Mouse (Mus musculus): ENCODE measurements at regions not wholly inside any gene's neighbourhood (a gene's known extent, or its start where the extent isn't known, plus 50 kb on each side); places are given as distances from the start of the nearest gene placed in this dataset.
"Not testable (repeated sequence)": the region's sequence is repeated elsewhere in the genome, so short reads cannot be mapped to it uniquely, and the experiment has no call there.

DNA sequence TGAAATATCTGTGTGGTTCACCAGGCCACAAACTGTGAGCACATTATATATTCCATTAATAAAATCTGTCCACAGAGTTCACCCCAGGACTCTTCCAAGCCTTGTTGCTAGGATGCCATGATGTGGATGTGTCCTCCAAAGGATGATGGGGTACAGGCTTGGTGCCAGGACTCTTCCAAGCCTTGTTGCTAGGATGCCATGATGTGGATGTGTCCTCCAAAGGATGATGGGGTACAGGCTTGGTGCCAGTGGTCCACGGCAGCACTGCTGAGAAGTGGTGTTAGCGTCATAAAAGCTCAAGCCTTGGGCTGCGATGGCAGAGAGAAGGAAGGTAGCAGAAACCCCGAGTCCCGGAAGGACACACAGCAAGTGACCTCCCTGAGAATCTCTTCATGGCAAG is 153.4 kb downstream of the Srek1 start:
- DNase-seq (ENCODE audit: low read depth, low spot score), result not testable (repeated sequence)

- peak; percentile 18 for DNase-seq (ENCODE audit: low read depth, low spot score)
Measured at GRCm38 (mm10) chr13:103613333-103613725, 161.1 kb downstream of the Srek1 start.

- DNase-seq (ENCODE audit: low read depth, low spot score), result peak; percentile 22
Measured at GRCm38 (mm10) chr13:103612720-103613332, 161.6 kb downstream of the Srek1 start.

DNA sequence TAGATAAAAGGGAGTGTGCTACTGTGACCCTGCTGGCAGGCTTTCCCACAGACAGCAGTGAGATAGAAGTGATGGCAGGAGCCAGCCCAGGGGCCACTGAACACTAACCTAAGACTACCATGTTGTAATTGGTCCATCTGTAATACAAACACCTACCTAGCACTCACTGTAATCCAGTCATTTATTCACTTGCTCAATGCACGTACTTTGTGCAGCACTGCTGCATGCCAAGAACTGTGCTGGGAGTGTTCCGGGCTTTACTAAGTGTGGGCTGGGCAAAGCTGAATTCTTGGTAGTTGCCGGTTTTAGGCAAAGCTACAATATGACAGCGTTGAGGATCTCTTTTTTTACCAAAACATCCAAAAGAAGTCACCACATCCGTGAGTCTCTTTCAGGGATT is 172.1 kb downstream of the Srek1 start:
- no peak for DNase-seq (ENCODE audit: low read depth, low spot score)

- no peak for DNase-seq (ENCODE audit: low read depth, low spot score)
Measured at GRCm38 (mm10) chr13:103592371-103592770, 182.0 kb downstream of the Srek1 start.

- DNase-seq (ENCODE audit: low read depth, low spot score), result no peak
Measured at GRCm38 (mm10) chr13:103591874-103592273, 182.5 kb downstream of the Srek1 start.

DNA sequence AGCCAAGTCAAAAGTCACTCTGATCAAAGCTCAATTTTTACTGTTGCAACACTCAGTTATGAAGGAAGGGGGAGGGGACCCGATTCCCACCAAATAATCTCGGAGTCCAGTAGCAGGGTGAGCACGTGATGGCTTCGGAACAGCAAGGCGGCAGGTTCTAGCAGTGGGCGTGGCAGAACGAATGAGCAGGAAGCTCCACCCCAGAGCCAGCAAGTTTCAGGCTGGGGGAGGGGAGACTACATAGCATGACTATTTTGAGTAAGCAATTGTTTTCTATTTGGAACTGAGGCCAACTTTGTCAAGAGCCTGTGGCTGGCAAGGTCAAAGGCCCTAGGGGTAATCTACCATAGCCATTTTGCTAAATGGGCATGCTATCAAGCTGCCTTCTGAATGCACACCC is 183.0 kb downstream of the Srek1 start:
- DNase-seq (ENCODE audit: low read depth, low spot score), result not testable (repeated sequence)

GRCm38 (mm10) chr13:103589646-103590045 is 184.8 kb downstream of the Srek1 start:
- DNase-seq (ENCODE audit: low read depth, low spot score), result no peak

DNA sequence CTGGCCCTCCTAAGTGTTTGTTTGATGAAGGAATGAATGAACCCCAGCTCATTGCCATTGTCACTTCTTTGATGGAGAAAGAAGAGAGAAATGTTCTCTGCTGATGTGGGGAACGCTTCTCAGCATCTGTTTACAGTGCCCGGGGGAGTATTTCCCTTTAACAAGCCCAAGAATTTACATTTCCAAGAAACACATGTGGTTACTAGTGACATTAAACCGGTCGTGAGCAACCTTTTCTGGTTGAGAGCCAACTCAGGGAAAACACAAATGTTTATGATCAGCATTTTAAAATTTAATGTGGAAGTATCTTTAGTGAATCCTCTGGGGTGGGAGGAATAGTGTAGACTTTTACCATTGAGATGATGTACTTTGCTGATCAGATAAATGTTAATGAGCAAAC is 197.6 kb downstream of the Srek1 start:
- no peak for DNase-seq (ENCODE audit: low read depth, low spot score)

- DNase-seq (ENCODE audit: low read depth, low spot score), result peak; percentile 2
Measured at GRCm38 (mm10) chr13:103564715-103565114, 209.7 kb downstream of the Srek1 start.

GRCm38 (mm10) chr13:103561795-103562705 is 212.4 kb downstream of the Srek1 start:
- DNase-seq (ENCODE audit: low read depth, low spot score), result no peak

GRCm38 (mm10) chr13:103558915-103559314 is 215.5 kb downstream of the Srek1 start:
- no peak for DNase-seq (ENCODE audit: low read depth, low spot score)

GRCm38 (mm10) chr13:103539577-103539976 is 205.3 kb upstream of the Mast4 start:
- no peak for DNase-seq (ENCODE audit: low read depth, low spot score)

DNA sequence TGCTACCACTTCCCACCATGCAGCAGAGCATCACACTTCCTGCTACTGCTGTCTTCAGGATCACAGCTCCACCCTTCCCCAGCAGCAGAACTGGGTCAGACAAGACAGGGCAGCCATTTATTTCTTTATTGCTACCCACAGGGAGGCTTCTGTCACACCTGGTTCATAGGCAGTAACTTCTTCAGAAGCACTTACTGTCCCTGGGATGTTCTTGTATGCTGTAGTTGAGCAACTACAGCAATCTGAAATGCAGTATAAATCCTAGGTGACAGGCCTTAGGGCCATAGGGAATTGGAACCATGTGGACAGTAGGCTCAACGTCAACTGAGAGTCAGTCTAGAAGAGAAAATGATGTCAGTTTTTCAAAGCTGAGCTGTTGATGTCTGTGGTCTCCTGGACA is 179.5 kb upstream of the Mast4 start:
- DNase-seq (ENCODE audit: low read depth, low spot score), result no peak

DNA sequence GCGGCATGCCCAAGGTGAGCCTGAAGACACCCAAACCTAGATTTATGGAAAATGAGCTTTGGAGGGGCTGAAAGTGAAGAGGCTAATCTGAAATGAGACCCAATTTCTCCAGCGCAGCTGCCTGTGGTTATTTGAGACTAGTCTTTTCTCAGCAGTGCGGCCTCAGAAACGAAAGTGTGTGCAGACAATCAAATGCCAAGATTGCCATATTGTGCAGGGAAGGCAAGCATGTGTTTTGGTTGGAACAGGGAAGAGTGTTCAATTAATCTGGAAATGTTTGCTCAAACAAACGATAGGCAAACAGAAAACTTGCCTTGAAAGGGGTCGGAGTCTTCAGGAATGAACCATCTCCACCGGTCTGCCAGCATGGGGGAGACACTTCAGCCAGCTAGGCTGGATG is 178.2 kb upstream of the Mast4 start:
- DNase-seq (ENCODE audit: low read depth, low spot score), result peak; percentile 9

DNA sequence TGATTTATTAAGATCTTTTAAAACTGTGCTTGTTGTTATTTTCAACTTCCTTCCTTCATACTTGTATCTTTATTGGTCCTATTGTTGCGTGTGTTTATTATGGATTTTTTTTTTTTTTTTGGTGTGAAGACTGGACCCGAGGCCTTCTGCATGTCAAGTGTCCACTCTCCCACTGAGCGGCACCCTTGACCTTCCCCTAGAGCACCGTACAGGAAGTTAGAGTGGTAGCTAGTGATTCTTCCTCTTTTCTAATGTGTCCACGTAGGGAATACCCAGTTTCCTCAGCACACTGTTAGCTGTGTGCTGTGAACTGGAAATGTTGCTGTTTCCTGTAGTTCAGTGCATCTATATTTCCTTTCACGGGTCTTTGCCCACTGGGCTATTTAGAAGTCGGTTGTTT is 170.7 kb upstream of the Mast4 start:
- no peak for DNase-seq (ENCODE audit: low read depth, low spot score)

- no peak for DNase-seq (ENCODE audit: low read depth, low spot score)
Measured at GRCm38 (mm10) chr13:103499376-103499775, 165.1 kb upstream of the Mast4 start.

- no peak for DNase-seq (ENCODE audit: low read depth, low spot score)
Measured at GRCm38 (mm10) chr13:103494371-103494770, 160.1 kb upstream of the Mast4 start.

DNA sequence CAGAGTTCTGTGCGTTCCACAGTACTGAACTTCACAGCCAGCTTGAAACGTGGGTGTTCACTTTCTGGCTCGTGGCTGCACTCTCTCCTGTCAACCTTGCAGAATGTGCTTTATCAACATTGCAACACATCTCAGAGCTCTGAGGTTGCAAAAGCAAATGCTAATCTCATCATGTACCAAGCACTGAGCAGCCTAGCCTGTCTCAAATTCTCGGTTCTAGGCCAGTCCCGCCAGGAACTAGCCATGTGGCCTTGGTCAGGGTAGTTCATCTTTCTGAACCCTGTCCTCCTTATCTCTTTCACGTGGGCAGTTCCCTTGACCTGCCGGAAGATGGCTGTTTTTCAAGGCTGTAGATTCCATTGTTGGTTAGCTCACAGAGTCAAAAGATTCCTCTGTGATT is 159.3 kb upstream of the Mast4 start:
- no peak for DNase-seq (ENCODE audit: low read depth, low spot score)

DNA sequence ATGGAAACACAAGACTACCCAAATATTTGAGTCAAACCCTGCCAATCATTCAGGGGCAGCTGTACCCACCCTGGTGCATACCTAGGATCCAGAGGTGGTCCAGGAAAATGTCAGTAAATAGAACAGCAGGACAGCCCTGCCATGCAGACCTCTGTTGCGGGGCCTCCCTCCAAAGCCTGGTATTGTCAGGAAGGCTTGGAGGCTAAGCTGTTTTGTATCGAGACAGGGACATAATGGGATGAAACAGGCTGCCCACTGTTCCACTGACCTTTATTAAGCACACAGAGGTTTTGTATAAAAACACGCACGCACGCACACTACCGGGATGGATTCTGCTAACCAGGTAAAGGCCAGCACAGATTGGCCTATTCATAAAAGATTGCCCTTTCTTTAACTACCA is 155.8 kb upstream of the Mast4 start:
- no peak for DNase-seq (ENCODE audit: low read depth, low spot score)

DNA sequence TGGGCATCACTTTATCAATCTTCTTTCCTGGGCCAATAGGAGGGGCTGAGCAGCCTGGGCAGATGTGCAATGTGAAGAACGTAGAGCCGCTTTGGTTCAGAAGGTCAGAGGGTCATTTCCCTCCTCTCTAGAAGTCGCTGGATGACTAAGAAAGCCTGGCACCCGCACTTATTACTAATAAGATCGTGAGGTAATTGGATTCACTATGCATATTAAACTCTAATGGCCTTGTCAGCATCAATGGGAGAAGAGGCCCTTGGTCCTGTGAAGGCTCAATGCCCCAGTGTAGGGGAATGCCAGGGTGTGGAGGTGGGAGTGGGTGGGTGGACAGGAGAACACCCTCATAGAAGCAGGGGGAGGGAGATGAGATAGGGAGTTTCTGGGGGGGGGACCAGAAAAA is 149.8 kb upstream of the Mast4 start:
- no peak for DNase-seq (ENCODE audit: low read depth, low spot score)

DNA sequence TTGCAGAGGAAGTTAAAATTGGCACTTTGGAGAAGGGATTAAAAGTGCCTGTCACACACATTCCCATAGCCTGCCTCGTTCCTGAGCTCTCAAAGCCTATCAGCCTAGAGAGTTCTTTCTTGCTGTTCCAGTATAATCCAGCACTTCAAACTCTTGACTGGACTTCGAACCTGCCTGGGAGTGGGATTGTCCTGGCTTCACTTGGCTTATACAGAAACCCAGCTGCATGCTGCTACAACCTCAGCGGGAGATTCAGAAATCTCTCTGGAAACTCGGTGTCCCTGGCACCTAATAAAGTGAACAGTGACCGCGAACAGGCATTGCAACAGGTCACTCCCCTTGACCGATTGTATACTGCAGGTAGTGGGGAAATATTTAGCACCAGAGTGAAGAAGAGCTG is 149.1 kb upstream of the Mast4 start:
- no peak for DNase-seq (ENCODE audit: low read depth, low spot score)

GRCm38 (mm10) chr13:103476328-103476727 is 142.0 kb upstream of the Mast4 start:
- DNase-seq (ENCODE audit: low read depth, low spot score), result no peak
